Mouse (Mus musculus): ENCODE results near the gene Pan3. TPM values are rescaled to one million over a fixed set of nuclear protein-coding genes. Genes with fewer than 3 reads are reported as not detected.

The Pan3 gene
- polyA plus RNA-seq, 1 experiment, result 97.4 TPM

- TF ChIP-seq CTCF (IDR thresholded peaks at IDR 0.05; ENCODE audit: borderline replicate concordance, insufficient read depth, low read depth, low read length) (no peak), POLR2A (IDR thresholded peaks at IDR 0.05; ENCODE audit: borderline replicate concordance, insufficient read depth, low read length) (peak; percentile 15; the same call in 1 of the 2 replicates)
- peak overlapping the region; percentile 91 for H3K27ac ChIP-seq (ENCODE audit: insufficient read depth, low read length)
- H3K27me3 ChIP-seq (ENCODE audit: control insufficient read depth, insufficient read depth, low read length), result no peaks in the 10 kb centered on the region
- H3K4me3 ChIP-seq (replicated peaks; ENCODE audit: insufficient read depth, low read depth, low read length), result peak overlapping the region; percentile 48
- WGBS, result 0% methylated on average over 4 of the region's 4 CpGs
- peaks cover 33% of the 10 kb centered on the region for H3K4me1 ChIP-seq (ENCODE audit: control insufficient read depth, insufficient read depth, low read length)
- peak; percentile 94 to 97 for DNase-seq
Measured at GRCm38 (mm10) chr5:147435224-147435623, 5.3 kb downstream of the Pan3 start.

- DNase-seq, result no peak
- peak overlapping the region; percentile 14 for H3K4me3 ChIP-seq (replicated peaks; ENCODE audit: insufficient read depth, low read depth, low read length)
- H3K27me3 ChIP-seq (ENCODE audit: control insufficient read depth, insufficient read depth, low read length), result no peaks in the 10 kb centered on the region
- TF ChIP-seq CTCF (IDR thresholded peaks at IDR 0.05; ENCODE audit: borderline replicate concordance, insufficient read depth, low read depth, low read length), result no peak
- no peak for TF ChIP-seq POLR2A (IDR thresholded peaks at IDR 0.05; ENCODE audit: borderline replicate concordance, insufficient read depth, low read length)
- H3K4me1 ChIP-seq (ENCODE audit: control insufficient read depth, insufficient read depth, low read length), result peaks cover 34% of the 10 kb centered on the region
- 7% methylated on average over 2 of the region's 2 CpGs for WGBS
- H3K27ac ChIP-seq (ENCODE audit: insufficient read depth, low read length), result peak overlapping the region; percentile 83; the same call in 1 of the 2 replicates
Measured at GRCm38 (mm10) chr5:147435751-147436150, 5.8 kb downstream of the Pan3 start.

GRCm38 (mm10) chr5:147436491-147436890 is 6.5 kb downstream of the Pan3 start:
- TF ChIP-seq POLR2A (IDR thresholded peaks at IDR 0.05; ENCODE audit: borderline replicate concordance, insufficient read depth, low read length), result no peak
- no peak for TF ChIP-seq CTCF (IDR thresholded peaks at IDR 0.05; ENCODE audit: borderline replicate concordance, insufficient read depth, low read depth, low read length)
- WGBS, result 25% methylated on average over 5 of the region's 5 CpGs
- Histone ChIP-seq H3K4me1 (ENCODE audit: control insufficient read depth, insufficient read depth, low read length) (peaks cover 34% of the 10 kb centered on the region), H3K27ac (ENCODE audit: insufficient read depth, low read length) (peak overlapping the region; percentile 81), H3K27me3 (ENCODE audit: control insufficient read depth, insufficient read depth, low read length) (no peaks in the 10 kb centered on the region), H3K4me3 (replicated peaks; ENCODE audit: insufficient read depth, low read depth, low read length) (no peak overlapping the region)
- DNase-seq, result no peak

- Histone ChIP-seq H3K4me1 (ENCODE audit: control insufficient read depth, insufficient read depth, low read length) (peaks cover 31% of the 10 kb centered on the region), H3K4me3 (replicated peaks; ENCODE audit: insufficient read depth, low read depth, low read length) (no peak overlapping the region), H3K27ac (ENCODE audit: insufficient read depth, low read length) (no peak overlapping the region), H3K27me3 (ENCODE audit: control insufficient read depth, insufficient read depth, low read length) (no peaks in the 10 kb centered on the region)
- TF ChIP-seq POLR2A (IDR thresholded peaks at IDR 0.05; ENCODE audit: borderline replicate concordance, insufficient read depth, low read length) (no peak), CTCF (IDR thresholded peaks at IDR 0.05; ENCODE audit: borderline replicate concordance, insufficient read depth, low read depth, low read length) (no peak)
- DNase-seq, result peak in 1 of 2 experiments; percentile 6
- 49% methylated on average over 3 of the region's 3 CpGs for WGBS
Measured at GRCm38 (mm10) chr5:147440996-147441507, 11.1 kb downstream of the Pan3 start.

GRCm38 (mm10) chr5:147441979-147442378 is 12.0 kb downstream of the Pan3 start:
- WGBS, result 73% methylated on average over 1 of the region's 1 CpGs
- Histone ChIP-seq H3K27ac (ENCODE audit: insufficient read depth, low read length) (no peak overlapping the region), H3K4me1 (ENCODE audit: control insufficient read depth, insufficient read depth, low read length) (peaks cover 27% of the 10 kb centered on the region), H3K4me3 (replicated peaks; ENCODE audit: insufficient read depth, low read depth, low read length) (no peak overlapping the region), H3K27me3 (ENCODE audit: control insufficient read depth, insufficient read depth, low read length) (no peaks in the 10 kb centered on the region)
- DNase-seq, result no peak
- no peak for TF ChIP-seq CTCF (IDR thresholded peaks at IDR 0.05; ENCODE audit: borderline replicate concordance, insufficient read depth, low read depth, low read length)
- TF ChIP-seq POLR2A (IDR thresholded peaks at IDR 0.05; ENCODE audit: borderline replicate concordance, insufficient read depth, low read length), result no peak

- H3K27me3 ChIP-seq (ENCODE audit: control insufficient read depth, insufficient read depth, low read length), result no peaks in the 10 kb centered on the region
- no peak for TF ChIP-seq POLR2A (IDR thresholded peaks at IDR 0.05; ENCODE audit: borderline replicate concordance, insufficient read depth, low read length)
- no peak overlapping the region for H3K27ac ChIP-seq (ENCODE audit: insufficient read depth, low read length)
- no peak overlapping the region for H3K4me3 ChIP-seq (replicated peaks; ENCODE audit: insufficient read depth, low read depth, low read length)
- peak; percentile 15 to 51 for DNase-seq
- WGBS, result 33% methylated on average over 4 of the region's 4 CpGs
- H3K4me1 ChIP-seq (ENCODE audit: control insufficient read depth, insufficient read depth, low read length), result peaks cover 26% of the 10 kb centered on the region
Measured at GRCm38 (mm10) chr5:147442741-147443140, 12.8 kb downstream of the Pan3 start.

GRCm38 (mm10) chr5:147444298-147444697 is 14.3 kb downstream of the Pan3 start:
- Histone ChIP-seq H3K4me1 (ENCODE audit: control insufficient read depth, insufficient read depth, low read length) (peaks cover 31% of the 10 kb centered on the region), H3K27me3 (ENCODE audit: control insufficient read depth, insufficient read depth, low read length) (no peaks in the 10 kb centered on the region), H3K27ac (ENCODE audit: insufficient read depth, low read length) (no peak overlapping the region), H3K4me3 (replicated peaks; ENCODE audit: insufficient read depth, low read depth, low read length) (no peak overlapping the region)
- TF ChIP-seq CTCF (IDR thresholded peaks at IDR 0.05; ENCODE audit: borderline replicate concordance, insufficient read depth, low read depth, low read length) (no peak), POLR2A (IDR thresholded peaks at IDR 0.05; ENCODE audit: borderline replicate concordance, insufficient read depth, low read length) (no peak)
- peak in 1 of 2 experiments; percentile 9 for DNase-seq
- WGBS, result 68% methylated on average over 6 of the region's 6 CpGs

- TF ChIP-seq POLR2A (IDR thresholded peaks at IDR 0.05; ENCODE audit: borderline replicate concordance, insufficient read depth, low read length) (no peak), CTCF (IDR thresholded peaks at IDR 0.05; ENCODE audit: borderline replicate concordance, insufficient read depth, low read depth, low read length) (no peak)
- Histone ChIP-seq H3K27me3 (ENCODE audit: control insufficient read depth, insufficient read depth, low read length) (no peaks in the 10 kb centered on the region), H3K4me1 (ENCODE audit: control insufficient read depth, insufficient read depth, low read length) (peaks cover 33% of the 10 kb centered on the region), H3K27ac (ENCODE audit: insufficient read depth, low read length) (no peak overlapping the region), H3K4me3 (replicated peaks; ENCODE audit: insufficient read depth, low read depth, low read length) (no peak overlapping the region)
- 88% methylated on average over 2 of the region's 2 CpGs for WGBS
- no peak for DNase-seq
Measured at GRCm38 (mm10) chr5:147444757-147445156, 14.8 kb downstream of the Pan3 start.

Data from cerebellum, adult 2 months (tissue).